Mouse (Mus musculus) liver, embryonic 12.5 days (tissue): Measurements from ENCODE around the gene Mettl9. TPM values are rescaled to one million over a fixed set of nuclear protein-coding genes. Genes with fewer than 3 reads are reported as not detected.
A peak's percentile ranks its signal among the peaks of the same experiment; 100 is the strongest.

Source experiments
- ATAC-seq: fragments of 200-750 bp; cut with Nextera tagmentation; 2 replicates; pipeline ENCODE4 v1.8.0; 2017; ENCODE audit warnings: moderate number of reproducible peaks, mild to moderate bottlenecking, moderate library complexity
- H3K27ac ChIP-seq: fragments of 300-500 bp; sonication (generic); 2 replicates; pipeline ENCODE4 v1.5.1; 2016; ENCODE audit warnings: mild to moderate bottlenecking
- H3K27me3 ChIP-seq: fragments of 300-500 bp; sonication (generic); replicated peaks from 2 replicates; pipeline ENCODE4 v1.6.1; 2016; ENCODE audit warnings: mild to moderate bottlenecking, moderate library complexity
- H3K36me3 ChIP-seq: fragments of 300-500 bp; sonication (generic); 2 replicates; pipeline ENCODE4 v1.6.1; 2016; ENCODE audit warnings: mild to moderate bottlenecking, moderate library complexity
- H3K4me1 ChIP-seq: fragments of 300-500 bp; sonication (generic); 2 replicates; pipeline ENCODE4 v1.6.1; 2016
- H3K4me2 ChIP-seq: fragments of 300-500 bp; sonication (generic); 2 replicates; pipeline ENCODE4 v1.6.1; 2016; ENCODE audit warnings: mild to moderate bottlenecking, moderate library complexity
- H3K4me3 ChIP-seq: fragments of 300-500 bp; sonication (generic); 2 replicates; pipeline ENCODE4 v1.5.1; 2016; ENCODE audit warnings: mild to moderate bottlenecking, moderate library complexity
- H3K9ac ChIP-seq: fragments of 300-500 bp; sonication (generic); 2 replicates; pipeline ENCODE4 v1.6.1; 2016; ENCODE audit warnings: mild to moderate bottlenecking, moderate library complexity
- H3K9me3 ChIP-seq: fragments of 300-500 bp; sonication (generic); replicated peaks from 2 replicates; pipeline ENCODE4 v1.6.1; 2016; ENCODE audit warnings: mild to moderate bottlenecking, moderate library complexity
- WGBS: fragments of 180-500 bp; shearing (Covaris S2); methylation state at CpG from one replicate; pipeline ENCODE4 v1.1.7; 2016; ENCODE audit not compliant: insufficient replicate concordance; 5-methylcytosine and 5-hydroxymethylcytosine counted together
- polyA plus RNA-seq: library from polyadenylated mRNA; unstranded; fragments of >200 nt; fragmentation: Nextera tagmentation; extraction: Ambion mirVana; gene quantifications from 2 replicates; pipeline ENCODE4 v1.2.1, GENCODE M21; 2016

The Mettl9 gene
- polyA plus RNA-seq = 71.8 and 73.5 TPM in 2 replicates

DNA sequence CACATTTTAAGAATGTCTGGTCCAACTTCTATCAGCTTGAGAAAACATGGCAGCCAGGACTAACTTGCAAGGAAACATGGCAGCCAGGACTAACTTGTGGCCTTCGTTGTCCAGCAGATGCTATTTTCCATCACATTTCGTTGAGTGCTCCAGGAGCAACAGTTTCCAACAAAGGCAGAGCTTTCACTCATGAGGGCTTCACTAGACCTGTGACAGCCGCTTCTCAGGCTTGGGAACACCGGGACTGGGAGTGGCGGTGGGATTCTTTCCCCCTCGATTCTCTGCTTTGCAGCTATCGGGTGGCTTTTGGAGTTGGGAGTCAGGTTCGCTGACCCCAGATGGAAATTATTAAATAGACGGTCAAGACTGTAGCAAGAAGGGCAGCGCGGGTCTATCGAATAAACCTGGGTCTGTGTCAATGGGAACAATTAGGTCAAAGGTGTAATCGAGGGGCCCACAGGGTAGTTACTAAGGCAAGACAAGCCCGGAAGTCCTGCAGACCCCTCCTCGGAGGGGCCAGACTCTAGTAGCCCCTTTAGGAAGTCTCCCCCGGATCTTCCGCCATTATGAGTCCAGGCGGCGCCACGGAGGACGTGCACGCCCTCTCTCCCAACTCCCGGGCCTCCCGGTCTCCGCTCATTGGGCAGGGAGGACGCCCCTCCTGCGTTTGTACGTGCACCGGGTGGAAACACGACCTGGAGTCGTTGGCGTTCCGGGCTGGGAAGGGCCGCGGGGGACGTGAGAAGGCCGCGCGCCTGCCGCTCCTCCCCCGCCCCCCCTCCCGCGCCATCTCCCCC, at the start of gene Mettl9:
Gene Mettl9, plus strand, starts transcription at position 590 of the 797 bp plus-strand sequence.
- Histone ChIP-seq H3K27me3 (peaks cover 19% of the 10 kb centered on the region; the same call in 1 of the 2 replicates), H3K27ac (peak within 1 kb of the TSS; percentile 90), H3K9ac (peak within 1 kb of the TSS; percentile 97), H3K4me1 (peaks cover 34% of the 10 kb centered on the region), H3K4me3 (peak within 1 kb of the TSS; percentile 97), H3K36me3 (no peaks in the 10 kb centered on the region), H3K9me3 (no peaks in the 10 kb centered on the region), H3K4me2 (peak within 1 kb of the TSS; percentile 90)
- WGBS = 3% methylated on average over 43 of the region's 43 CpGs
- ATAC-seq = peak; percentile 95

DNA sequence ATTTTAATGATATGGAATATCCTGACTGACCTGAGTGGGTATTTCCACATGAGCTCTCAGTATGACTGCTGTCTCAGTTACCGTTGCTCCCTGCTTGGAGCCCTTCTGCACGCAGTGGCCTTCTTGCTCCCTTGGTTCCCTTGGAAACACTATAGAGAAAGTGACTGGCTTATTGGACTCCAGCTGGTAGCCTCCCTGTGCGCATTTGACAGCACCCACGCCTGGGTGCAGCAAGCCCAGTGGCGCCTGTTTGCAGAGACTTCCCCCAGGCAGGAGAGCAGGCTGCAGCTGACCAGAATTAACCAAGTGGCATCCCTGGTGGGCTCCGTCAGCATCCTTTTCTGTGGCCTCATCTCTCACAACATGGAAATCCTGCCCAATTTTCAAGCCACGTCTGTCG, 43.1 kb upstream of the Mettl9 start:
- no peak overlapping the region for H3K4me3 ChIP-seq
- H3K9ac ChIP-seq = no peak overlapping the region
- no peak for ATAC-seq
- no peaks in the 10 kb centered on the region for H3K4me1 ChIP-seq
- no peak overlapping the region for H3K27ac ChIP-seq
- no peaks in the 10 kb centered on the region for H3K9me3 ChIP-seq
- 74% methylated on average over 8 of the region's 8 CpGs for WGBS
- H3K27me3 ChIP-seq = peaks cover 5% of the 10 kb centered on the region; the same call in 1 of the 2 replicates
- H3K36me3 ChIP-seq = no peaks in the 10 kb centered on the region
- H3K4me2 ChIP-seq = no peak overlapping the region

DNA sequence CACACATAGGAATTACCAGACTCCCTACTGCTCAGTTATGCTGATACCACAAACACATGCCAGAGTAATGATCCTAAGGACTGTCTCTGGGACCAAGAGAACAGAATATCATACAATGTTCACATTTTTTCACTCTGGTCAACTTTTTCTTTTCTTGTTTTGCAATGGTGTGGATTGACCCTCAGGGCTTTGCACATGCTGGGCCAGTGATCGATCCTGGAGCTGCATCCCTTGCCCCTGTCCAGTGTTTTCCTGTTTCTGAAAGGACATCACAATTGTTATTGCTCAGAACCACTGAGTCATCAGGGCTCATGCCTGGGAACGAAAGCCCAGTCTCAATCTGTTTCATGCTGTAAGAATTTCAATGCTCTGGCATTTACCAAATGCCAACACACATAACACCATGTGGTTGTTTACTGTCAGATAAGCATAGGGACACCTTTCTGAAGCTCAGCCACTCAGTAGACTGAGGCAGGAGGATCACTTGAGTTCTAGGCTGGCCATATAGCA, 35.2 kb upstream of the Mettl9 start:
- H3K9me3 ChIP-seq = no peaks in the 10 kb centered on the region
- no peak overlapping the region for H3K9ac ChIP-seq
- no peak for ATAC-seq
- no peak overlapping the region for H3K27ac ChIP-seq
- H3K4me3 ChIP-seq = no peak overlapping the region
- H3K36me3 ChIP-seq = no peaks in the 10 kb centered on the region
- WGBS = 70% methylated on average over 2 of the region's 2 CpGs
- no peaks in the 10 kb centered on the region for H3K27me3 ChIP-seq
- no peak overlapping the region for H3K4me2 ChIP-seq
- no peaks in the 10 kb centered on the region for H3K4me1 ChIP-seq

GRCm38 (mm10) chr7:121000065-121000822, 34.0 kb upstream of the Mettl9 start:
- no peaks in the 10 kb centered on the region for H3K4me1 ChIP-seq
- no peak overlapping the region for H3K4me2 ChIP-seq
- no peak overlapping the region for H3K9ac ChIP-seq
- no peak overlapping the region for H3K4me3 ChIP-seq
- no peaks in the 10 kb centered on the region for H3K36me3 ChIP-seq
- 51% methylated on average over 3 of the region's 3 CpGs for WGBS
- no peak overlapping the region for H3K27ac ChIP-seq
- H3K27me3 ChIP-seq = no peaks in the 10 kb centered on the region
- H3K9me3 ChIP-seq = no peaks in the 10 kb centered on the region
- no peak for ATAC-seq

DNA sequence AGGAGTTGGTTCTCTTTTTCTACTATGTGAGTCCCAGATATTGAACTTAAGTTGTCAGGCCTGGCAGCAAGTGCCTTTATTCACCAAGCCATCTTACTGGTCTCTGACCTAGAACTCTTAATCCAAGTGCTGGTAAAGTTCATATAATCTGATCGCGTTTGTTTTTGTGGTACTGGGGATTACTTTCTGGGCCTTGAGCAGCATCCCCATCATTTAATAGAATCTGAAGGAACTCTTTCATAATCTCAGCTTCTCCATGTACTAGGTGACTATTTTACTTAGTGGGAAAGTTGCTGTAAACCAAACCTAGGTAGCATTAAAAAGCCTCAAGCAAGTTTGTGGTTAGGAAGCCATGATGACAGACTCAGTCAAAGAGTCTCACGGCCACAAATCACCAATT, 32.4 kb upstream of the Mettl9 start:
- no peak overlapping the region for H3K27ac ChIP-seq
- ATAC-seq = no peak
- WGBS = 65% methylated on average over 3 of the region's 3 CpGs

GRCm38 (mm10) chr7:121002407-121002928, 31.8 kb upstream of the Mettl9 start:
- no peak overlapping the region for H3K27ac ChIP-seq
- H3K4me1 ChIP-seq = no peaks in the 10 kb centered on the region
- no peak overlapping the region for H3K9ac ChIP-seq
- no peaks in the 10 kb centered on the region for H3K36me3 ChIP-seq
- H3K4me3 ChIP-seq = no peak overlapping the region
- H3K9me3 ChIP-seq = no peaks in the 10 kb centered on the region
- no peak for ATAC-seq
- WGBS = 81% methylated on average over 5 of the region's 5 CpGs
- peaks cover 5% of the 10 kb centered on the region; the same call in 1 of the 2 replicates for H3K27me3 ChIP-seq
- no peak overlapping the region for H3K4me2 ChIP-seq

More for the DNA sequence above, 32.4 kb upstream of the Mettl9 start:
- no peak overlapping the region for H3K4me2 ChIP-seq
- no peaks in the 10 kb centered on the region for H3K36me3 ChIP-seq
- peaks cover 5% of the 10 kb centered on the region; the same call in 1 of the 2 replicates for H3K27me3 ChIP-seq
- H3K4me1 ChIP-seq = no peaks in the 10 kb centered on the region
- no peak overlapping the region for H3K9ac ChIP-seq
- H3K4me3 ChIP-seq = no peak overlapping the region
- no peaks in the 10 kb centered on the region for H3K9me3 ChIP-seq

DNA sequence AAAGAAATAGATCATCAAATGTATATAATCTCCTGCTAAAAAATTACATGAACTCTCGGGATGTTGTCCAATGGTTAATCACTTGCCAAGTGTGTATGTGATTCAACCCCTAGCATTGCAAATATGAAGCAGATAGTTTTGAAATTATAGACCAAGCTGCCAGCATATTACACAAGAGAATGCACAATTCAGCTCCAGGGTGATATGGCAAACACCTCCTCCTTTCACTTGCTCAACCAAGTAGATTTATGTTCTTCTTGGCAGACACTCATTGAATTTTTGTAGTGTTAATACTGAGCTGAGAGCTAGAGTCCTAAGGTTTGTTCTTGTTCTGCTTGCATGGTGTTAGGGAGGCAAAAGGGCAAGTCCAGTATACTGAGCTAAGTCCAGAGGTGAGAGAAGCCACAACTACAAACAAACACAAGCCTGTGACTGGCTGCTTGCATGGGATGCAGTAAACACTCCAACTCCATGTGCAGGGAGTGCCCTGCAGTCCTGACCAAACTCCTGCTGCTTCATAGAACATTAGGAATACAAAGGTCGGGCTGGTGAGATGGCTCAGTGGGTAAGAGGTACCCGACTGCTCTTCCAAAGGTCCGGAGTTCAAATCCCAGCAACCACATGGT, 30.3 kb upstream of the Mettl9 start:
- Histone ChIP-seq H3K9me3 (no peaks in the 10 kb centered on the region), H3K9ac (no peak overlapping the region), H3K27me3 (peaks cover 5% of the 10 kb centered on the region; the same call in 1 of the 2 replicates), H3K4me1 (no peaks in the 10 kb centered on the region), H3K36me3 (no peaks in the 10 kb centered on the region), H3K27ac (no peak overlapping the region), H3K4me2 (no peak overlapping the region), H3K4me3 (no peak overlapping the region)
- 64% methylated on average over 4 of the region's 4 CpGs for WGBS
- ATAC-seq = no peak

GRCm38 (mm10) chr7:121011794-121012689, 22.2 kb upstream of the Mettl9 start:
- no peak overlapping the region for H3K27ac ChIP-seq
- no peak overlapping the region for H3K4me3 ChIP-seq
- no peak overlapping the region for H3K4me2 ChIP-seq
- H3K9ac ChIP-seq = no peak overlapping the region
- peaks cover 20% of the 10 kb centered on the region for H3K27me3 ChIP-seq
- H3K4me1 ChIP-seq = no peaks in the 10 kb centered on the region
- no peak for ATAC-seq
- 70% methylated on average over 10 of the region's 10 CpGs for WGBS
- H3K9me3 ChIP-seq = no peaks in the 10 kb centered on the region
- H3K36me3 ChIP-seq = no peaks in the 10 kb centered on the region

DNA sequence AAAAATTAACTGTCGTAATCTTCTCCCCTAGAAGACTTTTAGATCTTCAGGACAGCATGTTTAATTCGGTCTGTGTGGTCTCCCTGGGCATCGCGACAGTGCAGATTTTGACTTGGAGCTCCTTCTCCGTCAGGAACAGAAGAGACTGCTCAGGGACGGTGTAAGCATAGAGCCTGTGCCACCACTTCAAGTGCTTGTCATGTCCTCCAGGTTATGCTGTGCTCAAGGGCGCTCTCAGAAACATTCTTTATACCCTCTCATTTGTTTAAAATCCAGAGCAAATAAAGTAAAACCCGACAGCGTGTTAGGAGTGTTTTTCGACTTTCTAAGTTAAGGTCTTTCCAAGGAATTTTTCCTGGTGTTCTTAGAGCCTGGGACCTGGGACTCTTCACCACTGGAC, 19.8 kb upstream of the Mettl9 start:
- 72% methylated on average over 10 of the region's 10 CpGs for WGBS

DNA sequence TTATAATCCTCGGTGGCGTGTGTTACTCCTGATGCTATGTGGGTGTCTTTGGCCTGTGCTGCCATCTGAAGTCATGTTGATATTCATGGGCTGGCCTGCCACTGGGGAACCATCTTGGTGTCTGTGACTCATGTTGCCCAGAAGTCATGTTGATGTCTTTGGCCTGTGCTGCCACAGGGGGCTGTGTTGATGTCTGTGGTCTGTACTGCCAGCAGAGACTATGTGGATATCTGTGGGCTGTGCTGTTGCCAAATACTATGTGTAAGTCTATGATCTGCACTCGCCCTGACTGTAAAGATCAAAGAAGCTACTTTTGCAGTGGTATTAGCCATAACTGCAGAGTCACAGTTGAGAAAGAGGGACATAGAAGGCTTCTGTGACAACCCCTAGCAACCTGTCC, 15.5 kb upstream of the Mettl9 start:
- Histone ChIP-seq H3K4me3 (no peak overlapping the region), H3K4me1 (no peaks in the 10 kb centered on the region), H3K9ac (no peak overlapping the region), H3K27ac (no peak overlapping the region), H3K27me3 (peaks cover 13% of the 10 kb centered on the region), H3K36me3 (no peaks in the 10 kb centered on the region), H3K4me2 (no peak overlapping the region), H3K9me3 (no peaks in the 10 kb centered on the region)
- ATAC-seq = no peak
- WGBS = 75% methylated on average over 3 of the region's 3 CpGs

More for the DNA sequence above, 19.8 kb upstream of the Mettl9 start:
- no peak for ATAC-seq
- no peak overlapping the region for H3K27ac ChIP-seq
- no peaks in the 10 kb centered on the region for H3K9me3 ChIP-seq
- no peak overlapping the region for H3K4me3 ChIP-seq
- H3K4me2 ChIP-seq = no peak overlapping the region
- peaks cover 20% of the 10 kb centered on the region for H3K27me3 ChIP-seq
- no peaks in the 10 kb centered on the region for H3K36me3 ChIP-seq
- no peaks in the 10 kb centered on the region for H3K4me1 ChIP-seq
- no peak overlapping the region for H3K9ac ChIP-seq

- Histone ChIP-seq H3K27me3 (peaks cover 13% of the 10 kb centered on the region), H3K36me3 (no peaks in the 10 kb centered on the region), H3K9ac (no peak overlapping the region), H3K4me1 (peaks cover 8% of the 10 kb centered on the region), H3K27ac (no peak overlapping the region), H3K9me3 (no peaks in the 10 kb centered on the region), H3K4me2 (no peak overlapping the region), H3K4me3 (no peak overlapping the region)
- WGBS = 36% methylated on average over 8 of the region's 8 CpGs
- no peak for ATAC-seq
These were observed 14.0 kb upstream of the Mettl9 start for GRCm38 (mm10) chr7:121020277-121020676.
